ENCODE assay signal across 19 mouse cellular contexts in genomic region chr7:3130342-3130741, GRCm38 (mm10). TPM values are rescaled to one million over a fixed set of nuclear protein-coding genes. Genes with fewer than 3 reads are reported as not detected.
"Had no signal": no experiment of that assay in that cellular context is flagged by ENCODE, and none has a peak within 500 bp of the region (broad histone marks: within the 10 kb centered on the region; RNA-seq: fewer than 3 reads in every experiment).

No protein-coding gene starts in this region.

- H3K36me3 ChIP-seq: neural tube, embryonic 13.5 days; neural tube, embryonic 15.5 days; stomach, embryonic 15.5 days had no signal

- H3K9ac ChIP-seq: neural tube, embryonic 13.5 days; neural tube, embryonic 15.5 days; stomach, embryonic 15.5 days had no signal

- H3K27ac ChIP-seq: neural tube, embryonic 13.5 days; neural tube, embryonic 15.5 days; stomach, embryonic 15.5 days; stomach, postnatal 0 days had no signal

- H3K27me3 ChIP-seq: neural tube, embryonic 13.5 days; neural tube, embryonic 15.5 days; stomach, embryonic 15.5 days had no signal

- H3K4me1 ChIP-seq: neural tube, embryonic 13.5 days; neural tube, embryonic 15.5 days; stomach, embryonic 15.5 days had no signal

- H3K4me3 ChIP-seq: neural tube, embryonic 13.5 days; neural tube, embryonic 15.5 days; stomach, embryonic 15.5 days had no signal

- H3K4me2 ChIP-seq: neural tube, embryonic 13.5 days; neural tube, embryonic 15.5 days; stomach, embryonic 15.5 days had no signal

- DNase-seq: retina, postnatal 1 day; right cerebral cortex, adult 18-20 months; right cerebral cortex, postnatal 14 days; right cerebral cortex, postnatal 25 days; right cerebral cortex, postnatal 4 days; spleen, adult 18-20 months; thymus, adult 18-20 months; thymus, adult 2 months; thymus, postnatal 14 days; thymus, postnatal 25 days; thymus, postnatal 36 days; thymus, postnatal 4 days had no signal

- H3K9me3 ChIP-seq: stomach, embryonic 15.5 days had no signal

RNA-seq across cellular contexts. Expression of gene AU018091, which starts 38.7 kb away (rescaled TPM):
- polyA plus RNA-seq: neural tube, embryonic 13.5 days; neural tube, embryonic 14.5 days; neural tube, embryonic 15.5 days; small intestine, adult 2 months; thymus, postnatal 0 days had no signal
